Mouse (Mus musculus): ENCODE results near the gene Abl1. TPM values are rescaled to one million over a fixed set of nuclear protein-coding genes. Genes with fewer than 3 reads are reported as not detected.

Abl1 gene
- polyA plus RNA-seq, 1 experiment from 2014 or later: 12.9 TPM

GRCm38 (mm10) chr2:31769115-31769514 is 80.9 kb downstream of the Abl1 start:
- Histone ChIP-seq H3K4me1 (peaks cover 71% of the 10 kb centered on the region), H3K27me3 (replicated peaks) (no peaks in the 10 kb centered on the region), H3K27ac (peak overlapping the region; percentile 72), H3K4me3 (no peak overlapping the region), H3K36me3 (peaks cover 5% of the 10 kb centered on the region; the same call in 1 of the 2 replicates), H3K9me3 (replicated peaks) (no peaks in the 10 kb centered on the region), H3K9ac (peak overlapping the region; percentile 13; the same call in 1 of the 2 replicates), H3K4me2 (peak overlapping the region; percentile 31)
- ATAC-seq: no peak
- WGBS (ENCODE audit: insufficient replicate concordance): 39% methylated on average over 4 of the region's 4 CpGs

GRCm38 (mm10) chr2:31769631-31770111 is 81.5 kb downstream of the Abl1 start:
- Histone ChIP-seq H3K9me3 (replicated peaks) (no peaks in the 10 kb centered on the region), H3K27me3 (replicated peaks) (no peaks in the 10 kb centered on the region), H3K9ac (no peak overlapping the region), H3K4me2 (no peak overlapping the region; the same call in 1 of the 2 replicates), H3K36me3 (peaks cover 9% of the 10 kb centered on the region; the same call in 1 of the 2 replicates), H3K4me1 (peaks cover 67% of the 10 kb centered on the region), H3K4me3 (no peak overlapping the region), H3K27ac (peak overlapping the region; percentile 72)
- 29% methylated on average over 6 of the region's 6 CpGs for WGBS (ENCODE audit: insufficient replicate concordance)
- ATAC-seq: no peak

- no peaks in the 10 kb centered on the region for H3K9me3 ChIP-seq (replicated peaks)
- H3K4me2 ChIP-seq: peak overlapping the region; percentile 28
- H3K36me3 ChIP-seq: peaks cover 14% of the 10 kb centered on the region; the same call in 1 of the 2 replicates
- 27% methylated on average over 7 of the region's 7 CpGs for WGBS (ENCODE audit: insufficient replicate concordance)
- H3K9ac ChIP-seq: 0 out of 2 replicates have a peak overlapping the region, but pooled peaks have one; percentile 15
- H3K4me1 ChIP-seq: peaks cover 54% of the 10 kb centered on the region
- no peaks in the 10 kb centered on the region for H3K27me3 ChIP-seq (replicated peaks)
- H3K27ac ChIP-seq: peak overlapping the region; percentile 72; the same call in 1 of the 2 replicates
- ATAC-seq: no peak; the same call in 1 of the 2 replicates
- no peak overlapping the region for H3K4me3 ChIP-seq
These were observed 82.7 kb downstream of the Abl1 start for GRCm38 (mm10) chr2:31770781-31771441.

GRCm38 (mm10) chr2:31776479-31776878 is 88.3 kb downstream of the Abl1 start:
- Histone ChIP-seq H3K4me3 (no peak overlapping the region), H3K36me3 (peaks cover 60% of the 10 kb centered on the region), H3K4me1 (peaks cover 7% of the 10 kb centered on the region; the same call in 1 of the 2 replicates), H3K4me2 (no peak overlapping the region), H3K9ac (no peak overlapping the region), H3K9me3 (replicated peaks) (no peaks in the 10 kb centered on the region), H3K27ac (no peak overlapping the region), H3K27me3 (replicated peaks) (no peaks in the 10 kb centered on the region)
- no peak for ATAC-seq
- WGBS (ENCODE audit: insufficient replicate concordance): 77% methylated on average over 3 of the region's 3 CpGs

GRCm38 (mm10) chr2:31779258-31779657 is 91.1 kb downstream of the Abl1 start:
- no peak for ATAC-seq
- H3K4me2 ChIP-seq: no peak overlapping the region
- 84% methylated on average over 2 of the region's 2 CpGs for WGBS (ENCODE audit: insufficient replicate concordance)
- H3K9ac ChIP-seq: no peak overlapping the region
- H3K4me3 ChIP-seq: no peak overlapping the region
- H3K4me1 ChIP-seq: no peaks in the 10 kb centered on the region
- no peaks in the 10 kb centered on the region for H3K9me3 ChIP-seq (replicated peaks)
- H3K36me3 ChIP-seq: peaks cover 79% of the 10 kb centered on the region
- H3K27ac ChIP-seq: no peak overlapping the region
- H3K27me3 ChIP-seq (replicated peaks): no peaks in the 10 kb centered on the region

- peaks cover 93% of the 10 kb centered on the region for H3K36me3 ChIP-seq
- no peak overlapping the region for H3K4me2 ChIP-seq
- H3K9ac ChIP-seq: no peak overlapping the region
- no peaks in the 10 kb centered on the region for H3K4me1 ChIP-seq
- ATAC-seq: no peak
- WGBS (ENCODE audit: insufficient replicate concordance): 74% methylated on average over 8 of the region's 8 CpGs
- H3K4me3 ChIP-seq: no peak overlapping the region
- no peak overlapping the region for H3K27ac ChIP-seq
- no peaks in the 10 kb centered on the region for H3K27me3 ChIP-seq (replicated peaks)
- no peaks in the 10 kb centered on the region for H3K9me3 ChIP-seq (replicated peaks)
These were observed 94.9 kb downstream of the Abl1 start for GRCm38 (mm10) chr2:31782958-31783602.

GRCm38 (mm10) chr2:31785074-31785473 is 96.9 kb downstream of the Abl1 start:
- Histone ChIP-seq H3K4me2 (no peak overlapping the region), H3K4me1 (no peaks in the 10 kb centered on the region), H3K4me3 (no peak overlapping the region), H3K27me3 (replicated peaks) (no peaks in the 10 kb centered on the region), H3K27ac (no peak overlapping the region), H3K9me3 (replicated peaks) (no peaks in the 10 kb centered on the region), H3K36me3 (peaks cover 93% of the 10 kb centered on the region), H3K9ac (no peak overlapping the region)
- 45% methylated on average over 9 of the region's 9 CpGs for WGBS (ENCODE audit: insufficient replicate concordance)
- ATAC-seq: 0 out of 2 replicates have a peak, but pooled peaks have one; percentile 9

GRCm38 (mm10) chr2:31787029-31787428 is 98.9 kb downstream of the Abl1 start:
- no peak overlapping the region for H3K9ac ChIP-seq
- no peak overlapping the region for H3K4me2 ChIP-seq
- peaks cover 93% of the 10 kb centered on the region for H3K36me3 ChIP-seq
- no peak for ATAC-seq
- H3K4me3 ChIP-seq: no peak overlapping the region
- H3K9me3 ChIP-seq (replicated peaks): no peaks in the 10 kb centered on the region
- H3K4me1 ChIP-seq: no peaks in the 10 kb centered on the region
- WGBS (ENCODE audit: insufficient replicate concordance): 20% methylated on average over 7 of the region's 7 CpGs
- no peak overlapping the region for H3K27ac ChIP-seq
- no peaks in the 10 kb centered on the region for H3K27me3 ChIP-seq (replicated peaks)

GRCm38 (mm10) chr2:31788227-31788626 is 100.1 kb downstream of the Abl1 start:
- H3K27me3 ChIP-seq (replicated peaks): no peaks in the 10 kb centered on the region
- no peak for ATAC-seq
- H3K9ac ChIP-seq: no peak overlapping the region
- 80% methylated on average over 3 of the region's 3 CpGs for WGBS (ENCODE audit: insufficient replicate concordance)
- H3K4me1 ChIP-seq: no peaks in the 10 kb centered on the region
- H3K4me2 ChIP-seq: no peak overlapping the region
- H3K9me3 ChIP-seq (replicated peaks): no peaks in the 10 kb centered on the region
- H3K36me3 ChIP-seq: peaks cover 94% of the 10 kb centered on the region
- no peak overlapping the region for H3K4me3 ChIP-seq
- no peak overlapping the region for H3K27ac ChIP-seq

- Histone ChIP-seq H3K36me3 (peaks cover 94% of the 10 kb centered on the region), H3K4me2 (no peak overlapping the region), H3K4me1 (no peaks in the 10 kb centered on the region), H3K4me3 (no peak overlapping the region), H3K9me3 (replicated peaks) (no peaks in the 10 kb centered on the region), H3K9ac (no peak overlapping the region), H3K27me3 (replicated peaks) (no peaks in the 10 kb centered on the region), H3K27ac (no peak overlapping the region)
- 89% methylated on average over 2 of the region's 2 CpGs for WGBS (ENCODE audit: insufficient replicate concordance)
- no peak for ATAC-seq
These were observed 101.0 kb downstream of the Abl1 start for GRCm38 (mm10) chr2:31789215-31789614.

- no peaks in the 10 kb centered on the region for H3K9me3 ChIP-seq (replicated peaks)
- H3K27ac ChIP-seq: no peak overlapping the region
- H3K9ac ChIP-seq: no peak overlapping the region
- H3K4me2 ChIP-seq: no peak overlapping the region
- H3K36me3 ChIP-seq: peaks cover 94% of the 10 kb centered on the region
- H3K4me1 ChIP-seq: no peaks in the 10 kb centered on the region
- no peak for ATAC-seq
- H3K4me3 ChIP-seq: no peak overlapping the region
- no peaks in the 10 kb centered on the region for H3K27me3 ChIP-seq (replicated peaks)
- WGBS (ENCODE audit: insufficient replicate concordance): 85% methylated on average over 13 of the region's 13 CpGs
These were observed 102.6 kb downstream of the Abl1 start for GRCm38 (mm10) chr2:31790728-31791251.

GRCm38 (mm10) chr2:31791260-31791659 is 103.1 kb downstream of the Abl1 start:
- no peak for ATAC-seq
- WGBS (ENCODE audit: insufficient replicate concordance): 82% methylated on average over 8 of the region's 8 CpGs
- Histone ChIP-seq H3K4me2 (no peak overlapping the region), H3K9me3 (replicated peaks) (no peaks in the 10 kb centered on the region), H3K4me3 (no peak overlapping the region), H3K4me1 (no peaks in the 10 kb centered on the region), H3K27ac (no peak overlapping the region), H3K27me3 (replicated peaks) (no peaks in the 10 kb centered on the region), H3K9ac (no peak overlapping the region), H3K36me3 (peaks cover 94% of the 10 kb centered on the region)

Data from liver, embryonic 12.5 days (tissue).